Mouse (Mus musculus) thymus, postnatal 36 days (tissue): ENCODE results near the gene Cib3.

Source experiments
- DNase-seq, 2 experiments: peaks; one replicate each; pipeline ENCODE4 v3.0.0; 2022; ENCODE audit warnings: mixed read lengths in 2 of 2

Cib3 gene

GRCm38 (mm10) chr8:72210222-72210621 lies 2.4 kb downstream of the Cib3 start:
- no peak for DNase-seq

GRCm38 (mm10) chr8:72208582-72208981 lies 4.1 kb downstream of the Cib3 start:
- DNase-seq: no peak

GRCm38 (mm10) chr8:72197997-72198396 lies 14.6 kb downstream of the Cib3 start:
- no peak for DNase-seq

DNA sequence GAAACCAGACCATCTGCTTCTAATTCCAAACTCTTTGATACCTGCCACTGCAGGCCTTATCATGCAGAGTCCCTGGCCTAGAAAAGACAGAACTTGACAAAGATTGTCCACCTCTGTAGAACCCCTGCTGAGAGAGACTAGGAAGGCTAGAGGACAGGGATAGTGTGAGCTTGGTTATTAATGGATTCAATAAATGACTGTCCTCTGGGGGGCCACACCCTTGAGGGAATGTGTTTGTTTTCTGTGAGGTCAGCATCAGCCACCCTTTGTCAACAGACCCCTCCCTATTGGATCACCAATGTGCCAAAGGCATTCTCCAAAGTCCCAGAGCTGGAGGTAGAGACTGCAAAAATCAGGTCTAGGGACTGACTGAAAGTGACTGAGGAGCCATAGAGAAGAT lies 20.6 kb downstream of the Cib3 start:
- no peak for DNase-seq

DNA sequence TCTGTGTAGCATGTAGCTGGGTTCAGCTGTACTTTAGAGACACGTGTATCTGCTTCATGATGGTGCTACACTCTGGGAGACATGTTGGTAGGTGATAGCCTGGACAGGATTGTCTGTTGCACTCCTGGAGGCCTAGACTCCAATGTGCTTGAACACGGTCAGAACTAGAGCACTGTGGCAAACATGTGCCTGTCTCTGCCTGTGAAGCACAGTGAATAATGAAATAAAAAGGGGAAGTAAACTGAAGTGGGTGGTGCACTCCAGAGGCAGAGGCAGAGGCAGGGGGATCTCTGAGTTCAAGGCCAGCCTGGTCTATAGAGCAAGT lies 22.5 kb downstream of the Cib3 start:
- no peak for DNase-seq

GRCm38 (mm10) chr8:72189417-72190214 lies 23.0 kb downstream of the Cib3 start, which contains the start of gene Hsh2d:
Gene Hsh2d, plus strand, starts transcription at chr8:72189638.
- peak; percentile 69 to 73 for DNase-seq

DNA sequence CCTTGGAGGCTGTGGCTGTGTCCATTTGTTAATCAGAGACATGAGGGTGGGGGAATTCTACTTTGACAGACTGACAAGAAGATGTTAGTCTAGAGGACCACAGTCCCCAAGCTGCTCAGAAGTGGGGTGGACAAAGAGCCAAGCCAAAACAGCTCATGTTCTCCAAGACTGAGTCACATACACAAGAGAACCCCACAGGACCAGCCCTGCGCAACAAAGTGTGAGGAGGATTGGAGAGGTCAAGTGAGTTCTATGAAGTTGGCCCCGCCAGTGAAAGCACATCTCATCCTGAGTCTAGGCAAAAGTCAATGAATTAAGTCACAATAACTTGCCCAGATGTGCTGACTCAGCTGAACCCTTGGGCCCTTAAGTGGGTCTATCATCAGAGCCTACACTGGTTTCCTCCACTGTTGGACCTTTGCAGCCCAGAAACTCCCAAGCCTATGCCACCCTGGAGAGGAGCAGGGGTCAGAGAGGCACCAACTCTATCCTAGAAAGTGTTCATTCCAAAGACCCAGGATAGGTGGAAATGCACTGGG lies 24.8 kb downstream of the Cib3 start:
- DNase-seq: no peak

DNA sequence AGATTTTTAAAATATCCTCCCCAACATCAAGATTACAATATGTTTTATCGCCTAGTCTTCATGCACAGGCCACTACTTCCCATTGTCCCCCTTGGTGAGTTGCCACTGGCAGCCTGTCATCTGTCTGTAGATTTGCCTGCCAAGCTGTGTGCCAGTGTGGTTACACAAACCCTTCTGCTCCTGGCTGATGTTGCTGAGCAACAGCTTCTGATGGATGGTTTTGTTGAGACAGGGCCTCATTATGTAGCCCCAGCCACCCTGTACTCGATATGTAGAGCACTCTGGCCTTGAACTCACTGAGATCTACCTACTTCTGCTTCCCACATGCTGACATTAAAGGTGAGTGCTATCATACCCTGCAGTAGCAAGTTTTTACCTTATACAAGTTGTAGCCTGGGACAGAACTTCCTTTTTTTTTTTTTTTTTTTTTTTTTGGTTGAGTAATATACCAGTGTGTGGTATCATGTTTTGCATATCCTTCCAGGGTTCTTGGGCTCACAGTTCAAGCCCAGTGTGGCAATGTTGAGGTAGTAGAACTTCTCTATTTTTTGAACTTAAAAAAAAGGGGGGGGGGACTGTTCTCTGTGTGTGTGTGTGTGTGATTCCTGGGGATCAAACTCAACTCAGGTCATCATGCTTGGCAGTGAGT lies 29.0 kb downstream of the Cib3 start:
- DNase-seq: no peak

GRCm38 (mm10) chr8:72177346-72177925 lies 35.2 kb downstream of the Cib3 start:
- DNase-seq: peak; percentile 59 to 67

DNA sequence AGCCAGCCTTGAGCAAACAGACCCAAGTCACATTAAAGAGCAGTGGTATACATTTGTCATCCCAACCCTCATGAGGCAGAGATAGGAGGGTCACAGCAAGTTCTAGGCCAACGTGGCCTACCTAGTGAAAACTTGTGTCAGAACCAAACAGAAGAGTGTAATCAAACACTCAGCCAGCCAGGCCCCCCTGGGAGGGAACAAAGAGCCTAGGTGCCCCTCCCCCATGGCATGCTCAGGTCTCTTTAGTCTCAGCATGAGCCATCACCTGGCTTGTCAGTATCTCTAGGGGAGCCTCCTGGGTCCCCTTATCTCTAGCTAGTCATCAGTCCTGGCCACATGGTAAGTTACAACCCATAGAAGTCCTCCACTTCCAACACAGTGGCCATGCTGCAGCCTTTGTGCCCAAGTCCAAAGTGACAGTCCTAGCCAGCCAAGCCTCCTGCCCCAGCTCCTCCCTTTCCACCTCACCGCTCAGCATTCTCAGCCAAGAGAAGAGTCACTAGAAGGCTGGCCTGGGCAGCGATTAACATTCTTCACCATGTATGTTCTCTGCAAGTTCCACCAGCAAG lies 42.9 kb downstream of the Cib3 start:
- DNase-seq: no peak

DNA sequence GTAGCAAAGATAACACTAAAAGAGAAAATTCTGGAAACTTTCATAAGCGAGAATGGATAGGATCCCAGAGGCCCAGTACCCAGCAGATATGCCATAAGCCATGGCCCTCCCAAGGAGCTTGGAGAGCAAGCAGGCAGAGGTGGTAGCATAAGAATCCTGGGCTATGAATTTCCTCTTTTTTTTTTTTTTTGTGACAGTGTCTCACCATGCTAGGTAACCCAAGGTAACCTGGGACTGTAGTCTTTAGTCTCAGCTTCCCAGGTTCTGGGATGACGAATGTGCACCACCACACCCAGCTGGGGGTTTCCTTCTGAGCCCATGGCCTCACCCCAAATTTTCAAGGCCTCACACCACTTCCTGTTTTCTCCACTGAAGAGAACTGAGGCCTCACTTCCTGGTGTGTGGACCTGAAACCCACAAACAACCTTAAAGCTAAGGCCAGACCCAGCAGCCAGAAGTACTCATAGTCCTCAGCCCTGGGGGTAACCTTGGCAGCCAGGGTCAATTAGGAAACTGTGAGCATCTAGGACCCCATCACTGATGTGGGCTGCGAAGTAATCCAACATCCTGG lies 43.5 kb downstream of the Cib3 start:
- peak in 1 of 2 experiments; percentile 44 for DNase-seq

GRCm38 (mm10) chr8:72162821-72163220 lies 49.8 kb downstream of the Cib3 start:
- peak in 1 of 2 experiments; percentile 46 for DNase-seq

DNA sequence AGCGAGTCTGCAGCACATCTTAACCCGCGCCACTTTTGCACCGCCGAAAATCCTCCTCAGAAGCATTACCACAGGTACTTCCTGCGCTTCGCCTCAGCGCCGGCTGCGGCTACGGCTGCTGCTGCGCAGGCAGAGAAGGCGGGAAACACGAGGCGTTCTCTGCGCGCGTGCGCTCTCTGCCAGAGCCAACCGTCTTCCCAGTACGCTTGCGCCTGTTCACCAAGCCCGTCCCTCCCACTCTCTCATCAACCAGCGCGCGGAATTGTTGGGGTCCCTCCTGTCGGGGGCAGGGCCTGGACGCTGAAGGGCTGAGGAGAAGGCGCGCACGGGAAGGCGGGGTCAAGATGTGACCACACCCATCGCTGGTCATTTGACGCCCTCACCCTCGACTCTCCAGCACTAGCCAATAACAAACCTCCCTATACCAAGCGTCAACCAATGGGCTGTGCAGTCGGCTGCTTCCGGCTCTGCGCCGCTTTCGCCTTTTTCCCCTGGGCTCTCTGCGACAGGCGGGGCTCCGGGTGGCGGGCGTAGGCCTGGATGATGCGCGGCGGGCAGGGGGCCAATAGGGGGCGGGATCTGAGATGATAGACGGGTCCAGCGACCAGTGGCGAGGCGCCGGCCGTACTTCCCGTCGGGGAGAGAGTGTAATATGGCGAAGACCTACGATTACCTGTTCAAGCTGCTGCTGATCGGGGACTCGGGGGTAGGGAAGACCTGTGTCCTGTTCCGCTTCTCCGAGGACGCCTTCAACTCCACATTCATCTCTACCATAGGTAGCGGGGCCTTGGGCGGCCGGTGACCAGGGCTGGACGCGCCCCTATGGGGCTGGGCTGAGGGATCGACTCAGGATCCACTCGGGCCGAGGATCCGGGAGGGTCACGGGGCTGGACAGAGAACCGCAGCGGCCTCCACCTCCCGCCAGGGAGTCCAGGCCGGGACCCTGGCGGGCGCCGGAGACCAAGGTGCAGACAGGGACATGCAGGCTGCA lies 51.6 kb downstream of the Cib3 start, which contains the start of gene Rab8a:
TSS of gene Rab8a (plus strand) at position 494 of the 991 bp plus-strand sequence.
- DNase-seq: peak; percentile 99 to 100

DNA sequence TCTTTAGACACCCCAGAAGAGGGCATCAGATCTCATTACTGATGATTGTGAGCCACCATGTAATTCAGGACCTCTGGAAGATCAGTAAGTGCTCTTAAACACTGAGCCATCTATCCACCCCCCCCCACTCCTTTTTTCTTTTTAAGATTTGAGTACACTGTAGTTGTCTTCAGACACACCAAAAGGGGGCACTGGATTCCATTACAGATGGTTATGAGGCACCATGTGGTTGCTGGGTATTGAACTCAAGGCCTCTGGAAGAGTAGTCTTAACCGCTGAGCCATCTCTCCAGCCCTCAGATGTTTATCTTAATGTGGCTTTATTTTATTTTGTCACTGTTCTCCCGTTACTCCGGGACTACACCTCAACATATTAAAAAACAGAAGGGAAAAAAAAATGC lies 52.6 kb downstream of the Cib3 start:
- DNase-seq: no peak

GRCm38 (mm10) chr8:72158726-72159125 lies 53.9 kb downstream of the Cib3 start:
- no peak for DNase-seq

DNA sequence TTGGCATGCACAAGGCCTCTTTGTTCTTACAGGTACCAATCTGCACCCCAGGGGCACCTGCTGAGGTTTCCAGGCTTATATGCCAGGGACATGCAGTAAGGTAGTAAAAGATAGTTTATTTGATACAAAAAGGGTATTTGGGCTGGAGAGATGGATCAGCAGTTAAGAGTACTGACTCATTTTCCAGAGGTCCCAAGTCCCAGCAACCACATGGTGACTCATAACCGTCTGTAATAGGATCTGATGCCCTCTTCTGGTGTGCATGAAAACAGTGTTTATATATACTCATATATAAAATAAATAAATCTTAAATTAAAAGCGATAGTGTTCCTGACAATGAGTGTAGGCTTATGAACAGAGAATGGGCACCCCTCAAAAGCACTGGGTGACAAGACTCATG lies 54.5 kb downstream of the Cib3 start:
- no peak for DNase-seq
